Mouse (Mus musculus) limb, embryonic 12.5 days (tissue): Measurements from ENCODE around the gene Gm38431. TPM values are rescaled to one million over a fixed set of nuclear protein-coding genes. Genes with fewer than 3 reads are reported as not detected.

Source experiments
- ATAC-seq: fragments of 200-750 bp; cut with Nextera tagmentation; 2 replicates; pipeline ENCODE4 v1.8.0; 2017; ENCODE audit warnings: low read depth, moderate TSS enrichment; ENCODE audit not compliant: insufficient number of reproducible peaks, insufficient read depth, low FRiP score, low TSS enrichment
- H3K27ac ChIP-seq: fragments of 300-500 bp; sonication (generic); 2 replicates; pipeline ENCODE4 v1.5.1; 2016; ENCODE audit warnings: mild to moderate bottlenecking, moderate library complexity
- H3K27me3 ChIP-seq: fragments of 300-500 bp; sonication (generic); 2 replicates; pipeline ENCODE4 v1.6.1; 2016; ENCODE audit warnings: mild to moderate bottlenecking, moderate library complexity
- H3K36me3 ChIP-seq: fragments of 300-500 bp; sonication (generic); 2 replicates; pipeline ENCODE4 v1.6.1; 2016; ENCODE audit warnings: mild to moderate bottlenecking, moderate library complexity
- H3K4me1 ChIP-seq: fragments of 300-500 bp; sonication (generic); replicated peaks from 2 replicates; pipeline ENCODE4 v1.6.1; 2016
- H3K4me2 ChIP-seq: fragments of 300-500 bp; sonication (generic); 2 replicates; pipeline ENCODE4 v1.6.1; 2016; ENCODE audit warnings: mild to moderate bottlenecking, moderate library complexity
- H3K4me3 ChIP-seq: fragments of 300-500 bp; sonication (generic); replicated peaks from 2 replicates; pipeline ENCODE4 v1.5.1; 2016; ENCODE audit warnings: mild to moderate bottlenecking
- H3K9ac ChIP-seq: fragments of 300-500 bp; sonication (generic); replicated peaks from 2 replicates; pipeline ENCODE4 v1.6.1; 2016; ENCODE audit warnings: mild to moderate bottlenecking, moderate library complexity
- H3K9me3 ChIP-seq: fragments of 300-500 bp; sonication (generic); 2 replicates; pipeline ENCODE4 v1.6.1; 2016; ENCODE audit warnings: mild to moderate bottlenecking, moderate library complexity
- WGBS: fragments of 180-500 bp; shearing (Covaris S2); methylation state at CpG from one replicate; pipeline ENCODE4 v1.1.7; 2016; 5-methylcytosine and 5-hydroxymethylcytosine counted together
- polyA plus RNA-seq: library from polyadenylated mRNA; unstranded; fragments of >200 nt; fragmentation: Nextera tagmentation; extraction: Ambion mirVana; gene quantifications from 2 replicates; pipeline ENCODE4 v1.2.1, GENCODE M21; 2016

The Gm38431 gene
- polyA plus RNA-seq, 1 experiment from 2014 or later: 2.8 TPM

- peak overlapping the region; percentile 40 for H3K4me3 ChIP-seq
- 3% methylated on average over 22 of the region's 22 CpGs for WGBS
- H3K27ac ChIP-seq: no peak overlapping the region
- peaks cover 41% of the 10 kb centered on the region for H3K4me1 ChIP-seq
- H3K4me2 ChIP-seq: peak overlapping the region; percentile 65
- peaks cover 96% of the 10 kb centered on the region for H3K27me3 ChIP-seq
- H3K36me3 ChIP-seq: no peaks in the 10 kb centered on the region
- peaks cover 5% of the 10 kb centered on the region; the same call in 1 of the 2 replicates for H3K9me3 ChIP-seq
- peak overlapping the region; percentile 57; the same call in 1 of the 2 replicates for H3K9ac ChIP-seq
- no peak for ATAC-seq
These were observed 55.1 kb downstream of the Gm38431 start for GRCm38 (mm10) chr9:21036666-21037065.

DNA sequence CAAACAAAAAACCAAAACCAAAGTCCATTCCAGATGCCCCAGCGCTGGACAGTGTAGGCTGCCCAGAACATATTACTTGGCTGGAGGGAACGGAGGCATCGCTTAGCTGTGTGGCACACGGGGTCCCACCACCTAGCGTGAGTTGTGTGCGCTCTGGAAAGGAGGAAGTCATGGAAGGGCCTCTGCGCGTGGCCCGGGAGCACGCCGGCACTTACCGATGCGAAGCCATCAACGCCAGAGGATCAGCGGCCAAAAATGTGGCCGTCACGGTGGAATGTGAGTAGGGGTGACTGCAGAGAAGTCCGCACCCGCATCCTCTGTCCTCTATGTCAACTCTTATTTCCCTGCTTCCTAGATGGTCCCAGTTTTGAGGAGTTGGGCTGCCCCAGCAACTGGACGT, 55.6 kb downstream of the Gm38431 start:
- Histone ChIP-seq H3K4me2 (no peak overlapping the region; the same call in 1 of the 2 replicates), H3K27ac (no peak overlapping the region), H3K4me3 (no peak overlapping the region), H3K36me3 (no peaks in the 10 kb centered on the region), H3K4me1 (peaks cover 41% of the 10 kb centered on the region), H3K9me3 (peaks cover 5% of the 10 kb centered on the region; the same call in 1 of the 2 replicates), H3K27me3 (peaks cover 99% of the 10 kb centered on the region), H3K9ac (no peak overlapping the region)
- 7% methylated on average over 20 of the region's 20 CpGs for WGBS
- ATAC-seq: no peak

DNA sequence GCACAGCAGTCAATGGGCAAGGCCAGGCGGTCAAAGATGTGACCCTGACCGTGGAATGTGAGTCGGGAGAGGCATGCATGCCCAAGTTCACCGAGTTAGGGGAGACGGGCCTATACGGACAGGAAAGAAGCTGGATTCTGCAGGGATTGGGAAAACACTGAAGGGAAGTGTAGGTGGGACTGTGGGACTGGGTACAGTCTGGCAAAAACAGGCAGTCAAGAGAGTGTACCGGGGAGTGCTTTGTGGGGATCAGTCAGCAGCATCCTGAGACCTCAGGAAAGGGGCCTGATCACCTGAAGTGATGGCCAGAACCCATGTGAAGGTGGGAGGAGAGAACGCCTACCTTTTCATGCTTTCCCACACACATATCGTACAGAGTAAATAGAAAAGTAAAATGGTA, 56.2 kb downstream of the Gm38431 start:
- Histone ChIP-seq H3K4me3 (no peak overlapping the region), H3K36me3 (no peaks in the 10 kb centered on the region), H3K4me2 (no peak overlapping the region), H3K27ac (no peak overlapping the region), H3K27me3 (peaks cover 98% of the 10 kb centered on the region), H3K9ac (no peak overlapping the region), H3K4me1 (peaks cover 43% of the 10 kb centered on the region), H3K9me3 (peaks cover 5% of the 10 kb centered on the region; the same call in 1 of the 2 replicates)
- 18% methylated on average over 9 of the region's 9 CpGs for WGBS
- ATAC-seq: no peak

DNA sequence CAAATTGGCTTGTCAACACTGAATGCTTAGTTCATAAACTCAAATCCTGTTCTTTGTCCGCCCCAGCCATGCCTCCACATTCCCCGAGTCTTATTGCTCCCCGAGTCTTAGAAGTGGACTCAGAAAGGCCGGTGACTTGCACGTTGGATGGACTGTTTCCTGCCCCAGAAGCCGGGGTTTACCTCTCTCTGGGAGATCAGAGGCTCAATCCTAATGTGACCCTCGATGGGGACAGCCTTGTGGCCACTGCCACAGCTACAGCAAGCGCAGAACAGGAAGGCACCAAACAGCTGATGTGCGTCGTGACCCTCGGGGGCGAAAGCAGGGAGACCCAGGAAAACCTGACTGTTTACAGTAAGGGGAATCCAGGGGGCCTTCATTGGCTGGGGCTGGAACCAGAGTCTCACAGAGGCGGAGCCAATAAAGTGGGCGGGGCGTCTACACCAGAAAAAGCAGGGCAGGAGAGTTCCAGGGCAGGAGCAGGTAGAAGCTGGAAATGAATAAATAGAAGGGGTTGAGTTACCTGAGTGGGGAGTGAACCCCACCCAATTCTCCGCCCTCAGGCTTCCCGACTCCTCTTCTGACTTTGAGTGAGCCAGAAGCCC, 57.2 kb downstream of the Gm38431 start:
- Histone ChIP-seq H3K4me2 (no peak overlapping the region), H3K27me3 (peaks cover 98% of the 10 kb centered on the region), H3K9ac (no peak overlapping the region), H3K4me1 (peaks cover 51% of the 10 kb centered on the region), H3K27ac (no peak overlapping the region), H3K9me3 (peaks cover 5% of the 10 kb centered on the region; the same call in 1 of the 2 replicates), H3K4me3 (peak overlapping the region; percentile 12; the same call in 1 of the 2 replicates), H3K36me3 (no peaks in the 10 kb centered on the region)
- WGBS: 2% methylated on average over 17 of the region's 17 CpGs
- no peak for ATAC-seq

DNA sequence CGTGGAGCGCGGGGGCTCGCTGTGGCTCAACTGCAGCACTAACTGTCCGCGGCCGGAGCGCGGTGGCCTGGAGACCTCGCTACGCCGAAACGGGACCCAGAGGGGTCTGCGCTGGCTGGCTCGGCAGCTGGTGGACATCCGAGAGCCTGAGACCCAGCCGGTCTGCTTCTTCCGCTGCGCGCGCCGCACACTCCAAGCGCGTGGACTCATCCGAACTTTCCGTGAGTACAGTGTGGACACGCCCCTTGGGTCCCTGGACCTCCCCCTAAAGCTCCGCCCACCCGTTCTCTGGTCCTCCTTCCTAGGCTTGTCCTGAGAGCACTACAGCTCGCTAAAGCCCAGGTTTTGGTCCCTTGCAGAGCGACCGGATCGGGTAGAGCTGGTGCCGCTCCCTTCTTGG, 58.7 kb downstream of the Gm38431 start:
- H3K9me3 ChIP-seq: no peaks in the 10 kb centered on the region
- no peak overlapping the region for H3K27ac ChIP-seq
- H3K4me3 ChIP-seq: peak overlapping the region; percentile 51
- ATAC-seq: peak; percentile 56
- peak overlapping the region; percentile 92 for H3K4me2 ChIP-seq
- H3K4me1 ChIP-seq: peaks cover 57% of the 10 kb centered on the region
- 2% methylated on average over 34 of the region's 34 CpGs for WGBS
- H3K27me3 ChIP-seq: peaks cover 98% of the 10 kb centered on the region
- H3K9ac ChIP-seq: peak overlapping the region; percentile 40; the same call in 1 of the 2 replicates
- no peaks in the 10 kb centered on the region for H3K36me3 ChIP-seq

DNA sequence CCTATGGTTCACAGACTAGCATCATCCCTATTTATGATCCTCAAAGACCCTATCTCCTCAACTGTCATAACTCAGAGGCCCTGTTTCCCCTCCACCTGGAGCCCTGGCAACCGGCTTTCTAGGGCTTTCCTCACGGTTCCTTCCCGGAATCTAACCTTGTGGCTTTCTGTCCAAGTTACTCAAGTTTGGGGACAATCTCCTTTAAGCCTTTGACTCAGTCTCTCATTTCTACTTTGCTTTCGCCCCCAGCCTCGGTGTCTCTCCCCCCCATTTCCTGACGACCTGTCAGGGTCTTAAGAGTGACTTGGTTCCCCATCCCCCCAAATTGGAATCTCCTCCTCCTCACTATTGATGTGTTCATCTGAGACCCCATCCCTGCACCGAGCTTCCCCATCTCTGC, 59.3 kb downstream of the Gm38431 start:
- WGBS: 2% methylated on average over 7 of the region's 7 CpGs
- peak overlapping the region; percentile 51 for H3K4me3 ChIP-seq
- H3K9me3 ChIP-seq: no peaks in the 10 kb centered on the region
- H3K27me3 ChIP-seq: peaks cover 96% of the 10 kb centered on the region
- no peaks in the 10 kb centered on the region for H3K36me3 ChIP-seq
- no peak overlapping the region for H3K9ac ChIP-seq
- H3K4me1 ChIP-seq: peaks cover 61% of the 10 kb centered on the region
- no peak for ATAC-seq
- peak overlapping the region; percentile 92 for H3K4me2 ChIP-seq
- no peak overlapping the region for H3K27ac ChIP-seq

DNA sequence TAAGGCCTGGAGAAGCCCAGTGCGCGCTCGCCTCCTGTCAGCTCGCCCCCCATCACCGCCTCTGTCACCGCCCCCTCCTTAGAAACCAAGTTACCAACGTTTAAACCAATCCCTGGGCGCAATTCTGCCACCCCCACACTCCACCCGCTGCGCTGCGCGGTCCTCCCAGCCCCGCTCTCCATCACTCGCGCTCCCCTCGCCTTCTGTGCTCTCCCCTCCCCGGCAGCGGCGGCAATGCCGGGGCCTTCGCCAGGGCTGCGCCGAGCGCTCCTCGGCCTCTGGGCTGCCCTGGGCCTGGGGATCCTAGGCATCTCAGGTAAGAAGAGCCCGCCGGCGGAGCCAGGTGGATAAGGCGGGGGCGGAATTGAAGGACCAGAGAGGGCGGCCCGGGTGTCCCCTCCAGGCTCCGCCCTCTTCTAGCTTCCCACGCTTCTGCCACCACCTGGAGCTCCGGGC, 59.9 kb downstream of the Gm38431 start, which contains the start of gene Icam5:
Icam5 (plus strand) TSS at position 178 of the 456 bp plus-strand sequence.
- H3K9me3 ChIP-seq: no peaks in the 10 kb centered on the region

DNA sequence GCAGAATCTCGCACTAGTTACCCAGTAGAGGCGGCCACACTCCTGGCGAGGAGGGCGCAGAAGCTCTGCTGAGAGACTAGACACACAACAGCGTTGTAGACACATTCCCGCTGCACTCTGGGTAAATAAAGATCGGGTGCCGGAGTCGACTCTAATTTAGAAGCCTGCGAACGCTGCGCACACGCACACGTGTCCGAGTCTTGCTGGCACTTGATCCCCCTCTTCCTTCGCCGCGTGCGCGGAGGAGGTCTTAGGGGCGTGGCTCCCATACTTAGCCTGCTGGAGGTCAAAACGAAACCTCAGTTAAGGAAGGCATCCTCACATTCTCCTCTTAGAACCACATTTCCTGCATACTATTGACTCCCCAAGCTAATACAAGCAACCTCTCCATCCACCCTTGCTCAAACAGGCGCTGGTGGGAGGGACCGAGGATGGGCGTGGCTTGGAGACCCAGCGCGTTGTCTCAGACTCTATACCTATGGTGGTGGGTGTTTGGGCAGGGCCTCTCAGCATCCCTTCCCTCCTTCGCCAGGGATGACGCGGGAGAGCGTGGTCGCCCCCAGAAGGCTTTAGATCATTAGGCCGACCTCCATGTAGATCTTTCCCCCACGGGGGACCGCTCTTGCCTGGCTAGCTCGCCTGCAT, 60.4 kb downstream of the Gm38431 start:
- H3K27me3 ChIP-seq: peaks cover 92% of the 10 kb centered on the region
- H3K36me3 ChIP-seq: no peaks in the 10 kb centered on the region
- no peaks in the 10 kb centered on the region for H3K9me3 ChIP-seq
- ATAC-seq: peak; percentile 29; the same call in 1 of the 2 replicates
- 0 out of 2 replicates have a peak overlapping the region, but pooled peaks have one; percentile 18 for H3K9ac ChIP-seq
- peak overlapping the region; percentile 92 for H3K4me2 ChIP-seq
- WGBS: under 1% methylated on average over 36 of the region's 36 CpGs
- peaks cover 52% of the 10 kb centered on the region for H3K4me1 ChIP-seq
- H3K27ac ChIP-seq: no peak overlapping the region
- H3K4me3 ChIP-seq: peak overlapping the region; percentile 51

More for the DNA sequence above, 59.9 kb downstream of the Gm38431 start, which contains the start of gene Icam5:
- peak within 1 kb of the TSS; percentile 92 for H3K4me2 ChIP-seq
- peak within 1 kb of the TSS; percentile 51 for H3K4me3 ChIP-seq
- H3K9ac ChIP-seq: peak within 1 kb of the TSS; percentile 40; the same call in 1 of the 2 replicates
- no peak within 1 kb of the TSS for H3K27ac ChIP-seq
- H3K27me3 ChIP-seq: peaks cover 92% of the 10 kb centered on the region
- no peaks in the 10 kb centered on the region for H3K36me3 ChIP-seq
- H3K4me1 ChIP-seq: peaks cover 57% of the 10 kb centered on the region
- no peak for ATAC-seq
- WGBS: 1% methylated on average over 35 of the region's 35 CpGs

DNA sequence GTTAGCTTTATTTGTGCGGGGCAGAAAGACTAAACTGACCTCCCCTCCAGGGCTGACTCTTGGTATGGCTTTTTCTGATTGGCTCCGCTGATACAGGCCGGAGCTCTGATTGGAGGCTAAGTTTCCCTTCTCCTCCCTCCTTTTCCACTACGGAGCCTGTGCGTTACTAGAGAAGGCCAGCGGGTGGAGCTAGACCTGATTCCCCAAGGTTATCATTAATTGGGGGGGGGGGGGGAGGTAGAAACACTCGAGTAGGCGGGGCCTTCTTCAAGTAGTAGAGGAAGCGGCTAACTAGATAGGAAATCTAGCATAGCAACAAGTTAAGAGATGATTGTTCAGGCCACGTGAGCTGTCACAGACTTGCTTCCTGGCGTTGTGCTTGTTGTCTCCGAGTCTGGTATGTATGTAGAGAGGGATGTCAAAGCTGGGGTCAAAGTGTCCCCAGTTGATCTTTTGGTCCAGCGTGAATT, 61.0 kb downstream of the Gm38431 start:
- Histone ChIP-seq H3K27me3 (peaks cover 90% of the 10 kb centered on the region), H3K36me3 (no peaks in the 10 kb centered on the region), H3K4me2 (peak overlapping the region; percentile 92), H3K4me3 (peak overlapping the region; percentile 51), H3K4me1 (peaks cover 51% of the 10 kb centered on the region), H3K27ac (no peak overlapping the region), H3K9me3 (no peaks in the 10 kb centered on the region), H3K9ac (0 out of 2 replicates have a peak overlapping the region, but pooled peaks have one; percentile 18)
- ATAC-seq: 0 out of 2 replicates have a peak, but pooled peaks have one; percentile 24
- under 1% methylated on average over 13 of the region's 13 CpGs for WGBS

DNA sequence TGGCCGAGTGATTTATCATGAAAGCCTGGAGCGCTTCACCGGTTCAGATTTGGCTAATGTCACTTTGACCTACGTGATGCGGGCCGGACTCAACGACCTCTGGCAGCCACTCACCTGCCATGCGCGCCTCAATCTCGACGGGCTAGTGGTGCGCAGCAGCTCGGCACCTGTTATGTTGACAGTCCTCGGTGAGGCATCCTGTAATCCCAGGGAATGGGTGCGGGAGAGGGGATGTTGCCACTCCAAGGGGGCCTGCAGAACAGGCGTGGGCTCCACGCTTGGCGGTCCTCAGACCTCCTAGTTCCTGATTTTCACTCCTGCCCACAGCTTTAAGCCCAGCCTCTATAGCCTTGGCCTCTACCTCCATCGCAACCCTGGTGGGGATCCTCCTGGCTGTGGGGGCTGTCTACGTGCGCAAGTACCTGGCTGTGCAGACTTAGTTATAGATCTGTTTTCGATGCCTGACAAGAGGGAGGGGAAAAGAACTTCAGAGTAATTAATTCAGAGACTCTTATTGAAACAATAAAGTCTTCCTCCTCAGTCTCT, 61.7 kb downstream of the Gm38431 start:
- peaks cover 51% of the 10 kb centered on the region for H3K4me1 ChIP-seq
- peak overlapping the region; percentile 92 for H3K4me2 ChIP-seq
- 20% methylated on average over 22 of the region's 22 CpGs for WGBS
- peaks cover 89% of the 10 kb centered on the region for H3K27me3 ChIP-seq
- no peak for ATAC-seq
- peak overlapping the region; percentile 51; the same call in 1 of the 2 replicates for H3K4me3 ChIP-seq
- no peak overlapping the region for H3K27ac ChIP-seq
- no peaks in the 10 kb centered on the region for H3K9me3 ChIP-seq
- H3K36me3 ChIP-seq: no peaks in the 10 kb centered on the region
- H3K9ac ChIP-seq: no peak overlapping the region
